Mouse (Mus musculus): ENCODE results near the gene Pxk.

The Pxk gene

DNA sequence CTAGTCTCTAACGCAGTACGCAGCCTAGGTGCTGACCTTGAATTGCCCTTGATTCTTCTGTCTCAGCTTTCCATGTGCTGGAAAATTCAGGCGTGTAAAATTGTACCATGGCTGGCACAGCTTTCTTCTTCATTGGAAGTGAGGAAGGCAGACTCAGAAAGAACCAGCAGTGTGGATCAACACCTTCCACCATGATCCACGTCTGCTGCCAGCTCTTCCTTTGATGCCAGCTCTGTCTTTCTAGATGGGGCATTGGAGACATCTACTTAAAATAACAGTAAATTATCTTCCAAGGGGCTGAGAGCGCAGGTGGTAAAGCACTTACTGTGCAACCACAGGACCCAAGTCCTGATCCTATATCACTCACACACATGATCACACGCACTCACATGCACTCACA, 94.7 kb downstream of the Pxk start:
- DNase-seq (ENCODE audit: low read depth, low spot score), result no peak

DNA sequence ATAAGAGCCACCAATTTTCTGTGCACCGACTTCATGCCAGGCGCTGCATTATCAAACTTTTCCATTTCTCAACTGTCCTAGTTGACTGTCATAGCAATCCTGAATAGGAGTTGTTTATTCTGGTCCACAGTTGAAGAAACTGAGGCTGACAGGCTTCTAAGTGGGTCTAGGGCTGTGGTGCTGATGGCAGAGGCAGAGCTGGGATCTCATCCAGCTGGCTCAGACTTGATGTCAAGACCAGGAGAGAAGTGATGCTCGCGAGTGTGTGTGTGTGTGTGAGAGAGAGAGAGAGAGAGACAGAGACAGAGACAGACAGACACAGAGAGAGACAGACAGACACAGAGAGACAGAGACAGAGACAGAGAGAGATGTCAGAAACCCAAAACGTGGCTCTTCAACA, 102.8 kb downstream of the Pxk start:
- DNase-seq (ENCODE audit: low read depth, low spot score), result peak; percentile 39

DNA sequence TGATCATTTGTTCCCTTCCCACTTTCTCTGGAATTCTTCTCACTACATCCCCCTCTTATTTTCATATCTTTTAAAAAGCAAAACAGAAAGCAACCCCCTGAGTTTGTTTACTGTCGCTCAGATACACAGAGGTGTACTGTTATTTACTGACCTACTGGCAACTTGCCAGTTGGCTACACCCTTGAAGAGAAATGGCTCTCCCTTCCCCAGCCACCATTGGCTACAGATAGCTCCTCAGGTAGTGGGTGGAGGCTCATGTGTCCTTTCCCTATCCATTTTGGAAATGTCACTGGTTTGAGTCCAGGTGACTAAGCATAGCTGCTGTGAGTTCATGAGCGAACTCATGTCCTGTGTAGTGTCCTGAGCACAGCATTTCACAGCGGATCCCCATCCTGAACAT, 103.7 kb downstream of the Pxk start:
- DNase-seq (ENCODE audit: low read depth, low spot score), result no peak

DNA sequence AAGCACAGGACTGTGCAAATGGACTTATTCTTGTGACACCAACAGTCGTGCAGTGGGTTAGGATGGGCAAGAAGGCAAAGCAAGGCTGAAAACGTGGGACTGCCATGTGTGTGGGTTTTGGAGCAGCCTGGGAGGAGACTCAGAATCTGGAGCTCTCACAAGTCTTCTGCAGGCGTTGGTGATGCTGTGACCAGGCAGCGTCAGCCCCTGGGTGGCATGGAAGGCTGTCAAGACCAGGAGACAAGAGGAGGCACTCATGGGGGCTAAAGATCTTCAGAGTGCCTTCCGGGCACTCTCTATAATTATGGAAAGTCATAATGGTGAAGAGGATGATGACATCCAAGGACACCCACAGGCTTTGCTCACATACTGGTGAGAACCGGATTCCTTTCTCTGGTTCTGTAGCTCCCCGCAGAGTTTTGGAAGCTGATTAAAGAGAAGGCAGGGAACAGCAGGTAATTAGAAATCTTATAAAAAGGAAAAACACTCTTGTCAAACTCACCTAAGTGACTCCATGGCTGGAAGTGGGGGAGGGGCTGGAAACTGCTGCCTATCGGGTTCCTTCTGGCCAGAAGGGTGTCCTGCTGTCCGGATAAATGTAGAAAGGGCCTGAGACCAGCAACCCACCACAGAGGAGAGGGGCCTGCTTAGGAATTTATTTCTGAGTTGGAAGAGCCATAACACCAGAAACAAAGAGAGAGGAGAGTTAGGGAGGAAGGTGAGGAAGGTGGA, 108.3 kb downstream of the Pxk start:
- peak; percentile 68 for DNase-seq (ENCODE audit: low read depth, low spot score)

DNA sequence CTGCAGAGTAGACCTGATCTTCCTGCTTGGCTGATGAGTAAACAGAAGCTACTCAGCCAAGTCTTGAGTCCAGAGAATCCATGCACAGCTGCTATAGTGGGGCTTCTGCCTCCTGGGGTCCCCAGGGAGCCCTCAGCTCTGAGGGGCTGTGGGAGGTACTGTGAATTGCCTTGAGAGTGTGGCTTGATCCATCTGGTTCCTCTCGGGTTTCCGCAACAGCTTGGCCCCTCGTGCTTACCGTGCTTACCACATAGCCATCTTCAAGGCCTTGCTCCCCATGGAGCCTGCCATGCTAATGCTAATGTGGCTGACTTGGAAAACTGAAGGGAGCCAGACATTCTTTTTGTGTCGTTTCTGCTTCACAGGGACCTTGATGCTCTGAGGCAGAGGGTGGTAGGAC, 109.1 kb downstream of the Pxk start:
- DNase-seq (ENCODE audit: low read depth, low spot score), result peak; percentile 40

DNA sequence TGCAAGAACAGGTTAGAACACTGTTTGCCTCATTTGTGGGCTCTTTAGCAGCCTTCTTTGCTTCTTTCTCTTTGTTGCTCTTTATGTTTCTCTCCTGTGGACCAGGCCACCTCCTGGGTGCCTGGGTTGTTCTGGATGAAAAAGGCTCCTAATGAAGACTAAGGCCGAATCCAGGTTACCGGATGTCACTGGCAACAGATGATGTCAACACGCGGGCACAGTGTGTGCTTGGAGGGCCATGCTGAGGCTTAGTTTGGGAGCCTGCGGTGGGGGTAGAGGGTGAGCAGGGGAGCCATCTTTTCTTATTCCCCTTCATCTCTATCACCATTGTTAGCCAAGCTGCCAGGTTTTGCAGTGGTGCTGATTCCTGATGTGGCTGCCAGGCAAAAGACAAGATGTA, 109.5 kb downstream of the Pxk start:
- no peak for DNase-seq (ENCODE audit: low read depth, low spot score)

DNA sequence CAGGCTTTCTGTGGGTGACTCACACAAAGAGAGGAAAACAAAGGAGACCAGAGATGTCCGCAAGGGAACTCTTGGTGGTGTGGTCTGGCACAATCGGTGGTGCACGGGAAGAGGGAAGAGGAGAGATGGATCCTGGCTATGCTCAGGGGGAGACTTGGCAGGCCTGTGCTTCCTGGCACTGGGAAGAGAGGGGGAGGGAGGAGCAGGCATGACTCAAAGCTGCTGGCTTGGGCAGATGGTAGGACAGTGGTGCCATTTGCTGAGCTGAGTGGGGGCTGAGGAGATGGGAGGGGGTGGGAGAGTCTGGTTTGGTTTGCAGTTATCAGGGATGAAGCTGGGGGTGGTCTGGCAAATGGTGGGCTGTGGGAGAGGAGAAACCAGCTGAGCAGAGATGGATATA, 110.9 kb downstream of the Pxk start:
- peak; percentile 95 for DNase-seq (ENCODE audit: low read depth, low spot score)

DNA sequence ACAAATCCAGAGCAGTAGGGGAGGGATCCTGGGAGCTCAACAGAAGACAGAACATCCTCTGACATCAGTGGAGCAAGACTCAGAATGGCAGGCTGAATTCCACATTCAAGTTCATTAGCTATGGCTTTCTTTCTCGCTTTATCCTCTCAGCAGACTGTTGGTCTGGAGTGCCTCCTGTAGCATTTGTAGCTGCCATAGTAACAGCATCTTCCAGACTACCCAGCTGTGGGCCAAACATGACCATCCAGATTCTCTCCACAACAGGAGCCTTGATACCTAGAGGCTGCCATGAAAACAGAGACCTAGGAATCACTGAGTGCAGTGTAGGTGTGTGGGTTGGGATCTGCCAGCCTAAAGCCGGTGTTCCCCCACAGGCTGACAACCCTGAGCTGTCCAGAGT, 111.9 kb downstream of the Pxk start:
- DNase-seq (ENCODE audit: low read depth, low spot score), result no peak

DNA sequence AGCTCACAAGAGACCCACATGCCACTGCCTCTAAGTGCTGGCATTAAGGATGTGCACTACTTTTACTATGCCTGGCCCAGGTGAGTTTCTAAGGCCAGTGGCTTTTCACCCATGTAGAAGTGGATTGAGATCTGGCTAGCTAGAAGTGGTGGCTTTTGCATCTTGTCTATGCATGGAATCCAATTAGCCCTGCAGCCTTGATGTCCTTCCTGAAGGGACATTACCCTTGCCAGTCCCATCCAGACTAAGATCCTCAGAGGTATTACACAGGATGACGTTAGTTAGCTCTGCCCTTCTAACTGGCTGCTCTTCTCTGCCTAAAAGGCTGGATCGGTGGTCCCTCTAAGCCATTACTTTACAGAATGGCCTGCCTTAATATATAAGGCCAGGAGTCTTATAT, 115.0 kb downstream of the Pxk start:
- DNase-seq (ENCODE audit: low read depth, low spot score), result no peak

DNA sequence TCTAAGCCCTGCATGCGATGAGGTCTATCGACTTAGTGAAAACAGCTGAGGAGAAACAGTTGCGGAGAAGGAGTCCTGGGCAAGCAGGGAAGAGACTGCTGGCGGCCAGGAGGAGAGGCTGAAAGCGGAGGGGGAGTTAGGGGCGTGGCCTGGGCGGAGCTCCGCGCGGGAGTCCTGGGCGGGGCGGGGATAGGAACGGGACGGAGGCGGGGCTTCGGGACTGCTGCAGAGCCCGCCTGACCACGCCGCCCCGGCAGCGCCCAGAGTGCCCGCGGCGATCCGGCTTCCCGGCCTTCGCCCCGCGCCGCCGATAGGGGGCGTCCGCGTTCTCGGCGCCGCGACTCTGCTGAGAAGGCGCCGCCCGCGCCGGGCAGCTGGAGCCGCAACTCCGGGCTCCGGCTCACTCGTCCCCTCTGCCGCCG, 115.8 kb downstream of the Pxk start, which contains the start of gene Kctd6:
TSS of gene Kctd6 (plus strand) at position 338 of the 422 bp plus-strand sequence.
- peak; percentile 98 for DNase-seq (ENCODE audit: low read depth, low spot score)
